Mouse (Mus musculus) intestine, embryonic 14.5 days (tissue): ENCODE data around the gene Ciao2a. TPM values are rescaled to one million over a fixed set of nuclear protein-coding genes. Genes with fewer than 3 reads are reported as not detected.

Experiments used
- ATAC-seq: fragments of 200-750 bp; cut with Nextera tagmentation; replicated peaks from 2 replicates; pipeline ENCODE4 v1.8.0; 2017; ENCODE audit warnings: low read depth, moderate number of reproducible peaks, moderate TSS enrichment, moderate library complexity; ENCODE audit not compliant: low FRiP score, low TSS enrichment
- DNase-seq: peaks from one replicate; pipeline ENCODE4 v3.0.0-alpha.2; 2018; ENCODE audit warnings: low spot score
- H3K27ac ChIP-seq: fragments of 300-500 bp; sonication (generic); 2 replicates; pipeline ENCODE4 v1.5.1; 2014; ENCODE audit warnings: low read depth, mild to moderate bottlenecking, control low read depth
- H3K27me3 ChIP-seq: fragments of 300-500 bp; sonication (generic); replicated peaks from 2 replicates; pipeline ENCODE4 v1.6.1; 2014; ENCODE audit warnings: low read length, control low read depth; ENCODE audit not compliant: control insufficient read depth, insufficient read depth
- H3K36me3 ChIP-seq: fragments of 300-500 bp; sonication (generic); 2 replicates; pipeline ENCODE4 v1.6.1; 2014; ENCODE audit warnings: low read length, control low read depth; ENCODE audit not compliant: control insufficient read depth, insufficient read depth
- H3K4me1 ChIP-seq: fragments of 300-500 bp; sonication (generic); replicated peaks from 2 replicates; pipeline ENCODE4 v1.6.1; 2014; ENCODE audit warnings: low read length, control low read depth, mixed read lengths; ENCODE audit not compliant: control insufficient read depth, insufficient read depth
- H3K4me2 ChIP-seq: fragments of 300-500 bp; sonication (generic); 2 replicates; pipeline ENCODE4 v1.6.1; 2014; ENCODE audit warnings: low read length
- H3K4me3 ChIP-seq: fragments of 300-500 bp; sonication (generic); 2 replicates; pipeline ENCODE4 v1.5.1; 2014; ENCODE audit warnings: low read depth, low read length, control low read depth, mixed read lengths
- H3K9ac ChIP-seq: fragments of 300-500 bp; sonication (generic); 2 replicates; pipeline ENCODE4 v1.6.1; 2014; ENCODE audit warnings: mild to moderate bottlenecking, low read length
- H3K9me3 ChIP-seq: fragments of 300-500 bp; sonication (generic); 2 replicates; pipeline ENCODE4 v1.6.1; 2016; ENCODE audit warnings: low read length, control low read depth; ENCODE audit not compliant: control insufficient read depth
- WGBS: fragments of 180-500 bp; shearing (Covaris S2); extraction: QIAGEN DNeasy Blood & Tissue Kit; methylation state at CpG from one replicate; pipeline ENCODE4 v1.1.7; 2014; 5-methylcytosine and 5-hydroxymethylcytosine counted together
- polyA plus RNA-seq: library from polyadenylated mRNA; unstranded; fragments of >200 nt; fragmentation: Nextera tagmentation; extraction: Ambion mirVana; gene quantifications from 2 replicates; pipeline ENCODE4 v1.2.1, GENCODE M21; 2014

Ciao2a gene
- polyA plus RNA-seq, 1 experiment from 2014 or later, result 189 TPM

DNA sequence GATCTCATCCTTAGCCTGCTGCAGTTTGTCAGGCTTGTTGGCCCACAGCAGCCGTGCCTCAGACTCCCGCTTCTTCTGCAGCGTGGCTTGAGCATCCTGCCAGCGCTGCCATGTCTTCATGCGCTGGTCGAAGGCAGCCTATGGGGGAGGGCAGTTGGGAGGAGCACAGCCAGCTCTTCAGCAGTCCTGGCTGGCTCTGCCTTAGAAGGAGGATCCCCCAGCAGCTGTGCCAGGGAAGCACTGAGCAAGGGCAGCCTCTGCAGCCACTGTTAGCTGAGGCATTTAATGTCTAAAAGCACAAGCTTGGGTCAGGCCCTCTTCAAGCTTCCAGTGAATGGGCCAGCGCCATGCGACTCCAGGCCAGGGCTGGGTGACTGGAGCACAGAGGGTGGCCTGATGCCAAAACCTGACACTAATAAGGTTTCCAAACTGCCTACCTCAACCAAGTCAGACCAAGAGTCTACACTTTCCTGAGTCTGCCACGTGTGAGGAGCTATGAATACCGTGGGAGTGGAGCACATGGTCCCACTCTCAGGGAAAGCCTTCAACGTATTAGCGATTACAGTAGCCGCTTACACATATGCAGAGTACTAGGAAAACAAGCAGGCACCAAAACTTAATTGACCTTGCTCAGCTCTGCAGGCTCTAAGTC lies 35.7 kb upstream of the Ciao2a start:
- H3K9me3 ChIP-seq, result no peaks in the 10 kb centered on the region
- 84% methylated on average over 13 of the region's 13 CpGs for WGBS
- no peak overlapping the region for H3K4me3 ChIP-seq
- H3K27ac ChIP-seq, result no peak overlapping the region
- H3K36me3 ChIP-seq, result peaks cover 92% of the 10 kb centered on the region
- DNase-seq (no peak), ATAC-seq (no peak)
- no peak overlapping the region for H3K9ac ChIP-seq
- H3K4me2 ChIP-seq, result no peak overlapping the region
- H3K27me3 ChIP-seq, result no peaks in the 10 kb centered on the region
- no peaks in the 10 kb centered on the region for H3K4me1 ChIP-seq

DNA sequence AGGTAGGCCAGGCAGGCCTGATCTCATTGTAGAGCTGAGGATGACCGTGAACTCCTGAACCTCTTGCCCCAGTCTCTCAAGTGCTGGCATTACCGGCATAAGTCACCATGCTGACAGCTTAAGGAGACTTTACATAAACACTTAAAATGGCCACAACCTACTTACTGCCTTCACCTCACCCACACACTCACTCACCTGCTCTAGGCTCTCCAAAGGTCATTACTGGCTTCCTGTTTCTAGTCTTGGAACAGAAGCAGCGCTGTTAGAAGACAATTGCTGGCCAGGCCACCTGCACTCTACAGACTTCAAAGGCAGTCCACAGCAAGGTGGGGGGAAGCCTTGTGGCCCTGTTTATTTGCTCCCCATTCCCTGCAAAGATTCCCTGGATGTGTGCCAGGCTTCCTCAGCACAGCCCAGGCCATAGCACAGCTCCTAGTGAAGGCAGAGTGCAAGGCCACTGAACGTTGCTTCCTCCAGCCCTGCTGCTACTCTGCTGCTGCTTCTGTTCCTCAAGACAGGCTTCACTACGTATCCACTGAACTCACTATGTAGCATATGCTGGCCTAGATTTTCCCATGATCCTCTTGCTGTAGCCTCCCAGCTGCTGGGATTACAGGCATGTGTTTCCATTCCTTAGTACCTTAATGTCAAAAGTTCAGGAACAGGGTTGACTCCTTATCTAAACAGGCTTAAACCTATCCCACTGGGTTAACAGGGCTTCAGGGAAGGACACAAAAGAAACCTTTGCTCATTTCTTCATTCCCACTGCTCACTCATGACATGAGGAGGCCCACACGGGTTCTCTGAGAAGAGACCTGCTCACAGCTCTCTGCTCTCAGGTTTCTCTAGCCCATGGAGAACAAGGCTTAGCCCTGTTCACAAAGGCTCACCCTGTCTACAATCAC lies 34.8 kb upstream of the Ciao2a start:
- no peak for ATAC-seq
- H3K9ac ChIP-seq, result no peak overlapping the region

DNA sequence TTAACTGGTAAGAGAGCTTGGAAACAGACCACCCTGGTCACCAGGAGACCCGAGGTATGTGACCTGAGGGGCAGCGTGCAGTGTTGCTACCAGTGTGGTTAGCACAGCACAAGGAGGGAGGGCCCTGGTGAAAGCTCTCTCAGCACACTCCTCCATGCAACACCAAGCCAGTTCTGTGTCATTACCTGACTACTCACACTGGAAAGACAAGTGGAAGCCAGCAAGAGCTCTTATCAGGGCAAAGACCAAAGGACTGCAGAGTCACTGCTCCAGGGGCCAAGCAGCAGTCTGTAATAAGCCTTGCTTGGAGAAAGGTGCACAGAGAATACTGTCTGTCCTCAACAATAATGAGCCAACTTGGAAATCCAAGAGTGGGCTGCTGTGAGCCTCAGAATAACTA lies 33.7 kb upstream of the Ciao2a start:
- no peak overlapping the region for H3K9ac ChIP-seq

More for the DNA sequence above, 34.8 kb upstream of the Ciao2a start:
- 43% methylated on average over 6 of the region's 6 CpGs for WGBS
- Histone ChIP-seq H3K36me3 (peaks cover 97% of the 10 kb centered on the region), H3K4me2 (no peak overlapping the region), H3K4me1 (no peaks in the 10 kb centered on the region), H3K9me3 (no peaks in the 10 kb centered on the region), H3K27me3 (no peaks in the 10 kb centered on the region), H3K27ac (no peak overlapping the region), H3K4me3 (no peak overlapping the region)
- no peak for DNase-seq

DNA sequence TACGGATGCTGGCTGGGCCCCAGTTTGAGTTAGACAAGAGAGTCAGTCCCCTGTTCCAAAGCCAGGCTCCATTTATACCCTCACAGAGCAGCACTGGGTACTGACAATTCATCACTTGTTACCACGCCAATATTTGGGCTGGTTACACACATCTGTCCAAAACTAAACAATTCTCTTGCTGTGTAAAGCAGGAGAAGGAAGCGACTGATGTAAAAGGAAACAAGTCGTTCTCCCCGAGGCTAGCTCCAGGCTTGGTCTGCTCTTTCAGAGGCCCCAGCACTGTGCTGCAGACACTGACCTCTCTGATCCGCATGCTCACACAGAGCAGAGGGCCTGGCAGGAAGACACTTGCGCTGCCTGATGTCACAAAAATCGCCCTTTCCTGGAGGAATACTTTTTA lies 24.8 kb upstream of the Ciao2a start:
- no peak for DNase-seq
- Histone ChIP-seq H3K9me3 (no peaks in the 10 kb centered on the region), H3K27me3 (no peaks in the 10 kb centered on the region), H3K27ac (no peak overlapping the region), H3K4me1 (no peaks in the 10 kb centered on the region), H3K4me3 (no peak overlapping the region), H3K36me3 (peaks cover 96% of the 10 kb centered on the region), H3K4me2 (no peak overlapping the region), H3K9ac (no peak overlapping the region)
- no peak for ATAC-seq
- WGBS, result 78% methylated on average over 8 of the region's 8 CpGs

More for the DNA sequence above, 33.7 kb upstream of the Ciao2a start:
- Histone ChIP-seq H3K36me3 (peaks cover 96% of the 10 kb centered on the region), H3K27me3 (no peaks in the 10 kb centered on the region), H3K4me3 (no peak overlapping the region), H3K4me1 (no peaks in the 10 kb centered on the region), H3K4me2 (no peak overlapping the region), H3K27ac (no peak overlapping the region), H3K9me3 (no peaks in the 10 kb centered on the region)
- DNase-seq (no peak), ATAC-seq (no peak)
- WGBS, result 62% methylated on average over 2 of the region's 2 CpGs

DNA sequence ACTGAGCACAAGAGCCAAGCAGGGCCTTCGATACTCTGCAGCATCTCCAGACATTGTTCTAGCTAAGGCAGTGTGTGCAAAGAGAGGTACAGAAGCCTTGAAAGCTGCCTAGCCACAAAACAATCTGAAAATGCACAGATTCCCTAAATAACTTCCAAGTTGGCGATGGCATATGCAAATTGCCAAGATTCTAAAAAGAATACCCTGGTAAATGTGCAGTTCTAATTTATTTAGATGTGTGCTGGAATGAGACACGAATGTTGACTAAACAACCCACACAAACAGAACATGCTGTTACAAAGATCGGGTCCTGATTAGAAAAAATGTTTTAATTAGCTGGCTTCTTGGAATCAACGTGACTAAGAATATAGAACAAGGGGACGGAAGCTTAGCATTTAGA lies 23.7 kb upstream of the Ciao2a start:
- ATAC-seq (no peak), DNase-seq (no peak)
- no peak overlapping the region for H3K4me2 ChIP-seq
- no peak overlapping the region for H3K9ac ChIP-seq
- 89% methylated on average over 6 of the region's 6 CpGs for WGBS
- H3K36me3 ChIP-seq, result peaks cover 96% of the 10 kb centered on the region
- H3K27me3 ChIP-seq, result no peaks in the 10 kb centered on the region
- no peak overlapping the region for H3K27ac ChIP-seq
- H3K4me1 ChIP-seq, result no peaks in the 10 kb centered on the region
- H3K9me3 ChIP-seq, result no peaks in the 10 kb centered on the region
- no peak overlapping the region for H3K4me3 ChIP-seq

DNA sequence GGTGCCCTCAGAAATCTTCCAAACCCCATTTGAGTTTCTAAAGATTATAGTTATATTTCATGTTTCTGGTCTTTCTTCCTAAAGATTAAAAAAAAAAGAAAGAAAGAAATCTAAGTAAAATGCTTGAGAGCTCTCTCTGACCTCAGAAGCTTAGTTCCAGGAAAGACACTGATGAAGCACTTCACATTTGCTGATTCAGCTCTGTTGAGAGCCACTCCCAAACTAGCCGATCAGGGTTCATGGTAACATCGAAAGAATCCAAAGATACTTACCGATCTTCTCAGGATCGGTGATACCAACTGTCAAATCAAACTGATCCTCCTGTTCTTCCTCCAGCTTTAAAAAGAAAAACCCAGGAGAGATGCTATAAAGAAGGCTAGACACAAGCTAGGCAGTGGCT lies 21.8 kb upstream of the Ciao2a start:
- Histone ChIP-seq H3K9me3 (no peaks in the 10 kb centered on the region), H3K27ac (no peak overlapping the region), H3K27me3 (no peaks in the 10 kb centered on the region), H3K9ac (no peak overlapping the region), H3K36me3 (peaks cover 97% of the 10 kb centered on the region), H3K4me2 (no peak overlapping the region), H3K4me3 (no peak overlapping the region), H3K4me1 (no peaks in the 10 kb centered on the region)
- WGBS, result 95% methylated on average over 4 of the region's 4 CpGs
- ATAC-seq (no peak), DNase-seq (no peak)

DNA sequence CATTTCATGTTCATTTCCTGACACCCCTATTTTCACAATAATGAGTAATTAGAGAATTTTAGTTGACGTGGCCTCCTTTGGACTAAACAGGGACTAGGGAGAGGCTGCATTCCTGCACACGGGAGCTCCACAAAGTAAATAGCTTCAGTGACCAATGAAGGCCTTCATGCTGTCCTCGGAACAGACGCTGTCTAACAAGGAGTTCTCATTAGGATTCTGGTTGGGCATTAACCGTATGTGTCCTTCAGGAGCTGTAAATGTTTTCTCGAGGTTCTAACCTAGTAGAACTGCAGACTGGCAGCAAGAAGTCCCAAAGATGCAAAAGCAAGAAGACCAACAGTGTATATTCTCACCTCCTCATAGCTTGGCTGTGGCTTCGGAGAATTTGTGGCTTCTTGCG lies 21.2 kb upstream of the Ciao2a start:
- no peak overlapping the region for H3K4me2 ChIP-seq
- no peaks in the 10 kb centered on the region for H3K4me1 ChIP-seq
- H3K27me3 ChIP-seq, result no peaks in the 10 kb centered on the region
- peaks cover 92% of the 10 kb centered on the region for H3K36me3 ChIP-seq
- WGBS, result 87% methylated on average over 8 of the region's 8 CpGs
- ATAC-seq, result no peak
- no peak for DNase-seq
- no peak overlapping the region for H3K4me3 ChIP-seq
- H3K27ac ChIP-seq, result no peak overlapping the region
- H3K9me3 ChIP-seq, result no peaks in the 10 kb centered on the region
- H3K9ac ChIP-seq, result no peak overlapping the region

DNA sequence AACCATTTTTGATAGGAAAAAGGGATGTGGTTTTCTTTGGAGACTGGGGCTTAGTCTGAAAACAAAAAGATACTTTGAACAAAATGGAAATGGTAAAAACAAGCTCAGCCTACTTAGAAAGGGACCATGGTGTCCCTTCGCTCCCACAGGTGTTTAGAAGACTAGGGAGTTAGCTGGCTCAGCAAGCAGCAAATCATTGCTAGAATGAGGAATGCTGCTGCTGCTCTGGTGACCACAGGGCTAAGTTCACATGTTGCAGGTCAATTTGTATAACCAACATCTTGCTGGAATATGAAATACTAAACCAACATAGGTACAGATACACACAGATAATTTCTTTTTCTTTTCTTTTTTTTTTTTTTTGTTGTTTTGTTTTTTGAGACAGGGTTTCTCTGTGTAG lies 16.8 kb upstream of the Ciao2a start:
- H3K4me2 ChIP-seq, result no peak overlapping the region
- DNase-seq (no peak), ATAC-seq (no peak)
- H3K4me1 ChIP-seq, result no peaks in the 10 kb centered on the region
- peaks cover 65% of the 10 kb centered on the region for H3K36me3 ChIP-seq
- no peak overlapping the region for H3K9ac ChIP-seq
- no peaks in the 10 kb centered on the region for H3K27me3 ChIP-seq
- no peak overlapping the region for H3K27ac ChIP-seq
- H3K4me3 ChIP-seq, result no peak overlapping the region
- 100% methylated on average over 1 of the region's 1 CpGs for WGBS
- H3K9me3 ChIP-seq, result no peaks in the 10 kb centered on the region
